Mouse (Mus musculus) testis, adult 2 months (tissue): ENCODE data around the gene Nek4. TPM values are rescaled to one million over a fixed set of nuclear protein-coding genes. Genes with fewer than 3 reads are reported as not detected.

Source experiments
- H3K27ac ChIP-seq: fragments of 200-500 bp; 2 replicates; pipeline ENCODE4 v1.5.1; 2012; ENCODE audit warnings: low read depth, low read length; ENCODE audit not compliant: control insufficient read depth, insufficient read depth
- H3K27me3 ChIP-seq: fragments of 200-500 bp; 2 replicates; pipeline ENCODE4 v1.6.1; 2012; ENCODE audit warnings: mild to moderate bottlenecking, low read length, moderate library complexity; ENCODE audit not compliant: control insufficient read depth, insufficient read depth
- H3K36me3 ChIP-seq: fragments of 200-500 bp; 2 replicates; pipeline ENCODE4 v1.6.1; 2012; ENCODE audit warnings: mild to moderate bottlenecking, low read length; ENCODE audit not compliant: control insufficient read depth, insufficient read depth
- H3K4me1 ChIP-seq: fragments of 200-500 bp; 2 replicates; pipeline ENCODE4 v1.6.1; 2012; ENCODE audit warnings: low read length; ENCODE audit not compliant: control insufficient read depth, insufficient read depth
- H3K4me3 ChIP-seq: fragments of 200-500 bp; 2 replicates; pipeline ENCODE4 v1.5.1; 2012; ENCODE audit warnings: low read depth, mild to moderate bottlenecking, low read length, moderate library complexity, mixed read lengths; ENCODE audit not compliant: control insufficient read depth
- CTCF ChIP-seq: fragments of 200-500 bp; IDR thresholded peaks from 2 replicates; pipeline ENCODE4 v1.5.1; 2012; ENCODE audit warnings: low read depth, mild to moderate bottlenecking, inconsistent platforms, low read length, moderate library complexity; ENCODE audit not compliant: control insufficient read depth, insufficient read depth, insufficient replicate concordance
- POLR2A ChIP-seq: fragments of 200-500 bp; IDR thresholded peaks from 2 replicates; pipeline ENCODE4 v1.6.1; 2012; ENCODE audit warnings: low read depth, mild to moderate bottlenecking, inconsistent platforms, low read length, moderate library complexity; ENCODE audit not compliant: control insufficient read depth
- polyA plus RNA-seq: library from polyadenylated mRNA; depleted of rRNA; stranded (reverse); fragments of >200 nt; gene quantifications from 2 replicates; pipeline ENCODE4 v1.2.3, GENCODE M21; 2012

Gene Nek4
- polyA plus RNA-seq, 1 experiment, result 33.4 TPM

DNA sequence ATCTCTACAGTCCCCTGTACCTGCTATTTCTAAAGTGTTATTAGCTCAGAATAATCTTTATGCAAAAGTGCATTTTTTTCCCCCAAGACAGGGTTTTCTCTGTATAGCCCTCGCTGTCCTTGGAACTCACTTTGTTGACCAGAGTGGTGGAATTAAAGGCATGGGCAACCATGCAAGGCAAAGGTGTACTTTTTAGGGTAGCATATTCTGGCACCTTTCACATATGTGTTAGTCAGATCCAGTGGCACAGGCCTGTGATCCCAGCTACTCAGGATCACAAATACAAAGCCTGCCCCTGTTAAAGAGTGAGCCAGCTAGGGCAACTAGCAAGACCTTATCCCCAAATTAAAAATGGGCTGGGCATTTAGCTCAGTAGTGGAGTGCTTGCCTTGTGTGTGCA lies 9.2 kb downstream of the Nek4 start:
- peaks cover 2% of the 10 kb centered on the region for H3K36me3 ChIP-seq
- no peaks in the 10 kb centered on the region for H3K4me1 ChIP-seq
- H3K27me3 ChIP-seq, result no peaks in the 10 kb centered on the region
- TF ChIP-seq POLR2A, result no peak
- H3K4me3 ChIP-seq, result no peak overlapping the region
- no peak overlapping the region for H3K27ac ChIP-seq

DNA sequence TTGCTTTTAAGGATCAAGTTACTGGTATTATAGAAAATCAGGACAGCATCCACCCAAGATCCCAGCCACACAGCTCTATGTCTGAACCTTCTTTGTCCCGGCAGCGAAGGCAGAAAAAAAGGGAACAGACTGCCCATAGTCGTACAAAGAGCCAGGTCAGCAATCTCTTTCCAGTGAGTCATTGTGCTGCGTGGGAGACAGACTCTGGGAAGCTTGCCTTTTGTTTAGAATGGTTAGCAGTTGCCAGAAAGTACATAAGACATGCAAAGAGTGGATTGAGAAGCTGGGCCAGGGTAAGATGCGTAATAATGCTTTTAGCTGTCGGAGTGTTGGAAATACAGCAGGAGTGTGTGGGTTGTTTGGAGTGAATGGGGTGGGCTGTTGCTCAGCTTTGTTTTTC lies 23.0 kb downstream of the Nek4 start:
- Histone ChIP-seq H3K27me3 (no peaks in the 10 kb centered on the region), H3K27ac (no peak overlapping the region), H3K4me1 (no peaks in the 10 kb centered on the region), H3K4me3 (no peak overlapping the region), H3K36me3 (peaks cover 2% of the 10 kb centered on the region; the same call in 1 of the 2 replicates)
- TF ChIP-seq POLR2A (no peak), CTCF (no peak)

DNA sequence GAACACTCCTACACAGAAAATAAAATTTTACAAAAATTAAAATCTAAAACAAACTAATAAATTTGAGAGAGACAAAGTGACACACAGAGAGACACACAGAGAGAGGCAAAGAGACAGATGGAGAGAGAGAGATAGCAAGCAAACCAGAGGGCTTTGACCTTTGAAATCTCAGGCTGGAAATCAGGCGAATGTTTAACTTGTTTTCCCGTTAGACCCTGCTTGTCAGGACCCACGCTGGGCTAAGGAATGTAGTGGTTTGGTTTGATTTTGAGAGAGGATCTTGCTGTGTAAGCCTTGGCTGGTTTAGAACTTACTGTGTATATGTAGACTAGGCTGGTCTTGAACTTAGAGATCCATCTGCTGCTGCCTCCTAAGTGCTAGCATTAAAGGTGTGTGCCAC lies 25.0 kb downstream of the Nek4 start:
- peaks cover 2% of the 10 kb centered on the region; the same call in 1 of the 2 replicates for H3K36me3 ChIP-seq
- no peak for TF ChIP-seq POLR2A
- no peak for TF ChIP-seq CTCF
- no peak overlapping the region for H3K4me3 ChIP-seq
- H3K27me3 ChIP-seq, result no peaks in the 10 kb centered on the region
- no peak overlapping the region for H3K27ac ChIP-seq
- no peaks in the 10 kb centered on the region for H3K4me1 ChIP-seq

DNA sequence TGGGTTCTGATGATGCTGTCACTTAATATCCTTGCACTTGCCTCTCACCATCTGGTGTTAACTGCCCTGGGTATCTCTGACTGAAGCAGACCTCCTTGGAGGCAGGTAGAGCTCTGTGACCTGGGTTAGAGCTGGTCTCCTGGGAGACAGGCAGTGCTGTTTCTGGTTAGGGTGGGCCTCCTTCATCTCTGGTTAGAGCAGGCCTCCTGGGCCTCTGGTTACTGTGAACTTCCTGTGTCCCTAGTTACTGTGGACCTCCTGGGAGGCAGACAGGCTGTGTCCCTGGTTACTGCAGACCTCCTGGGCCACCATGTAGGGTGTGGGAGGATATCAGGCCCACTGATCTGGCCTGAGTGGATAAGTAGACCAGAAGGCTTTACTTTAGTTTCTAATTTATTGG lies 45.2 kb downstream of the Nek4 start:
- H3K4me1 ChIP-seq, result no peaks in the 10 kb centered on the region
- H3K27me3 ChIP-seq, result no peaks in the 10 kb centered on the region
- no peak overlapping the region for H3K27ac ChIP-seq
- H3K36me3 ChIP-seq, result no peaks in the 10 kb centered on the region
- no peak for TF ChIP-seq CTCF
- no peak for TF ChIP-seq POLR2A
- H3K4me3 ChIP-seq, result no peak overlapping the region

DNA sequence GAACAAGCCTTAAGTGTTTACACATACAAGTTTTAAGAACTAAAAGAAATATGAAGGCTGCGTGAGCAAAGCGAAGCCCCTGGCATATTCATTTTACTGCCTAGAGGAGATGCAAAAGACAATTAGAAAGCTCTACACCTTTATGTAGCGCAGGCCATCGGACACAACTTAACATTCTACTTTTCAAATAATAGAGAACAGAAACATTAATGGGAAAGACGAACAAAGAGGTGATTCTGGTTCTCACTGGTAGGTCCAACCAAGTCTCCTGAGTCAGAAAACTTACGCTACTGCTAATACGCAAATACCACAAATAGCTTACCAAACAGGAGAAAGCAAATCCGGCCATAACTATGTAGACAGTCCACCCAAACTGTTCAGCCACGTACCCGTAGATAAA lies 49.2 kb downstream of the Nek4 start:
- peaks cover 3% of the 10 kb centered on the region for H3K4me1 ChIP-seq
- H3K4me3 ChIP-seq, result peak overlapping the region; percentile 90; the same call in 1 of the 2 replicates
- H3K36me3 ChIP-seq, result no peaks in the 10 kb centered on the region
- H3K27ac ChIP-seq, result no peak overlapping the region
- H3K27me3 ChIP-seq, result no peaks in the 10 kb centered on the region
- TF ChIP-seq POLR2A (no peak), CTCF (no peak)

DNA sequence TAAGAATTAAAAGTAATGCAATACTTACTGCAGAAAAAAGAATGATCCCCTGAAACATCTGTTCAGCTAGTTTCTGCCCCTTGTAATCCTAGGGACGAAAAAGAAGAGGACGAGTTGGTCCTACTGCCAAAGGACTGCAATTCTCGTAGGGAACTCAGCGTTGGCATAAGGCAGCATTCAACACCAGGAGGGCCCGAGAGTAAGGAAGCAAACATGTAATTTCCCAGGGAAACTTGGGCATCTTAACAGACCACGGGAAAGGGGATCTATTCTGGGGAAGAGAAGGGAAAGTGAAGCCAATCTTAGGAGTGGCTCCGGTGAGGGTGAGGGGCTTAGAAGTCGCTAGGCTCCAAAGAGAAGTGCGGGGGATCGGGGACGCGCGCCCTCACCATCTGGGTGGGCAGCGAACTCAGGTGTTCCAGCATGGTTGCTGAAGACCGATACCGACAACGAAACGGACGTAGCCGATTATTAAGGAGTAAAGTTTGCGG lies 49.7 kb downstream of the Nek4 start:
- Histone ChIP-seq H3K27me3 (no peaks in the 10 kb centered on the region), H3K27ac (peak overlapping the region; percentile 88), H3K4me1 (peaks cover 3% of the 10 kb centered on the region), H3K36me3 (no peaks in the 10 kb centered on the region), H3K4me3 (peak overlapping the region; percentile 90)
- no peak for TF ChIP-seq POLR2A
- no peak for TF ChIP-seq CTCF

DNA sequence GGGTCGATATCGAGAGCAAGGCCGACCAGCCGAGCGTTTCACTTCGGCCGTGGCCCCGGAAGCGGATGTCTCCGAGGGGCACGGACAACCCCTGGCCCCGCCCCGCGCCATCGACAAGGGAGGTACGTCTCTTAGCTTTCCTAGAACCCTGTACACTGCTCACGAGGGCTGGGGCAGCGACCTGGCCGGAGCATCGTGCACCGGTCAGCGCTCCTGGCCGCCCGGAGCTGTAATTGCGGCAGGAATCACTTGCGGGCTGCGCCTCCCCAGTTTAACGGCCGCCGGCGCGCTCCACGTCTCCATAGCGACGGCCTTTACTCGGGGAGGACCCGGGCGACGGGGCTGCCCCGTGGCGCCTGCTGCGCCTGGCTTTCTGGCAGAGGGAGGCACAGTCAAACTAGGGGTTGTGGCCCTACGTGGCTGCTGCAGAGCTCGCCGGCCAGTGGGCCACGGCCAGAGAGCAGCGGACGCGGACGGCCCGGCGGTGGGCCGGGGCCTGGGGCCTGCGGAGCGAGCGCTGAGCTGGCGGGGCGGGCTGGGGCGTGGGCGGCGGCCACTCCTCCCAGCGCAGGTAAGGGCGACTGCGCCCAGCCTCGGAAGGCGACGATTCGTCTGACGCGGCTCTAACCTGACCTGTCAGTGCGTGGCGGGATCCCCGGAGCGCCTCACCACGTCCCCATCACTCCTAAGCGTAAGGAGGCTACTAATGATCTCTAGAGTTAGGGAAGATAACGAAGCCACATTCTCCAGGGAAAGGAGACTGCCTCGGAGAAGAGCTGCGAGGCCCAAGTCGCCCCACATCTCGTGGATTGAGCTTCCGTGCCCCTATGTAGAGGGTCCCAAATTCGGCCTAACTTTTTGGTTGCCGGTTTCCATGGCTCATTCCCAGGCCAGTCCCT lies 50.4 kb downstream of the Nek4 start, which contains the start of the genes Glt8d1 and Spcs1:
Gene Glt8d1 (plus strand): TSS at position 94 of the 899 bp plus-strand sequence.
Gene Spcs1 (minus strand): TSS at position 366 of the 899 bp plus-strand sequence.
- peak within 1 kb of the TSS; percentile 90 for H3K4me3 ChIP-seq
- H3K36me3 ChIP-seq, result no peaks in the 10 kb centered on the region
- no peaks in the 10 kb centered on the region for H3K27me3 ChIP-seq
- TF ChIP-seq POLR2A (peak; percentile 68), CTCF (no peak)
- peaks cover 3% of the 10 kb centered on the region for H3K4me1 ChIP-seq
- peak within 1 kb of the TSS; percentile 88 for H3K27ac ChIP-seq
